Mouse (Mus musculus) adrenal gland, postnatal 4 days (tissue): ENCODE data around the gene Calr3. TPM values are rescaled to one million over a fixed set of nuclear protein-coding genes. Genes with fewer than 3 reads are reported as not detected.

Experiments used
- DNase-seq, 2 experiments: peaks; one replicate each; pipeline ENCODE4 v3.0.0; 2021 to 2022; ENCODE audit warnings: low spot score in 2 of 2, mixed read lengths in 2 of 2
- long read RNA-seq, 2 experiments: library from polyadenylated mRNA; stranded (forward); transcript quantifications; one replicate each; pipeline ENCODE4 v2.0.0; 2021
- total RNA-seq, 2 experiments: library from RNA; stranded (reverse); gene quantifications; 2 replicates each; pipeline ENCODE4 v1.2.3; 2021

Calr3 gene
- 1 to 10 TPM; 3.0 to 3.1 TPM for total RNA-seq
- long read RNA-seq, experiment 1, partial matches to known transcripts = 1 of 6 reads
- long read RNA-seq, experiment 1, other reads (novel, unspliced or antisense) = 2 of 6 reads
- long read RNA-seq, experiment 2, partial matches to known transcripts = 1 of 4 reads
- long read RNA-seq, experiment 2, other reads (novel, unspliced or antisense) = 1 of 4 reads

DNA sequence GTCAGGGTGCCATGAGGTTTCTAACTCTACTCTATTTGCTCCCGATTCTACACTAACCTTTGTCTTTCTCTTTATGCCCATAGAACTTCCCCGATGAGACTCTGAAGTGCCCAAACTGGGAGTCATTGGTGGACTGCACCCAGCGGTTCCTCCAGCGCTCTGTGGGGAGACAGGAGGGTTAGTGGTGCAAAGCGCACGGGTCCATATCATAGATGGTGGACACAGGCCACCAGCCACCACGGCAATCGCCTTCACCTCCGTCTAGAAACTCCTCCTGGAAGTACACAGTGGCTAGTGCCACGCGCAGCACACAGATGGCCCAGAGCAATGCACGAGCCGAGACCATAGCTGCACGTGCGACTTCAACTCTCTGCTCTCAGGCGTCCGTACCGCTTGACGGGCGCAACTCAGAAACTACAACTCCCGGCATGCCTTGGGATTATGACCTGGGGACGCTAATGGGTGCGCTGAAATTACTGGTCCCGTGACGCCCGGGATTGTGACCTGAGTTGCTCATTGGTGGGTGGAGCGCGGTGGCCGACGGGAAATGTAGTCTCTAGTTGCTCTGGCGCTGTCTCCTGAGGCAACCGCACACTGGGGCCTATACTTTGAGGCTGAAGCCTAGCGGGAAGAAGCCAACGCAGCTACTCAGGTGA is at the start of gene Calr3, which contains the start of gene 1700030K09Rik:
Calr3 (minus strand) TSS at position 533 of the 656 bp plus-strand sequence.
1700030K09Rik (plus strand) TSS at position 543 of the 656 bp plus-strand sequence.
- DNase-seq = peak; percentile 87 to 93

DNA sequence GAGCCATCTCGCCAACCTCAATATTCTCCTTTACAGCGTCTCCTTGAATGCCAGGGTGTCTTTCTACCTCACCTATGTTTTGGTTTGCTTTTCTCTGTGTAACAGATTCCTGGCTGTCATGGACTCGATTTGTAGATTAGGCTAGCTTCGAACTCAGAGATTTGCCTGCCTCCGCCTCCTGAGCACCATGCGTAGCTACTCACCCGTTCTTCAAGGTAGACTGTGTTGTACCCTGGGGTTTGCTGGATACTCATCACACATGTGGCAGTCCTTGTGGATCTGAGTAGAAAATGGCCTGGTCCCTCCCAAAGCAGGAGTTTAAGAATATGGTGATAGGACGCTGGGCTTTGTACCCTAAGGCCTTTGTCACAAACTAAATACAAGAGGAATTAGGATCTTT is 49.7 kb upstream of the Calr3 start:
- no peak for DNase-seq

DNA sequence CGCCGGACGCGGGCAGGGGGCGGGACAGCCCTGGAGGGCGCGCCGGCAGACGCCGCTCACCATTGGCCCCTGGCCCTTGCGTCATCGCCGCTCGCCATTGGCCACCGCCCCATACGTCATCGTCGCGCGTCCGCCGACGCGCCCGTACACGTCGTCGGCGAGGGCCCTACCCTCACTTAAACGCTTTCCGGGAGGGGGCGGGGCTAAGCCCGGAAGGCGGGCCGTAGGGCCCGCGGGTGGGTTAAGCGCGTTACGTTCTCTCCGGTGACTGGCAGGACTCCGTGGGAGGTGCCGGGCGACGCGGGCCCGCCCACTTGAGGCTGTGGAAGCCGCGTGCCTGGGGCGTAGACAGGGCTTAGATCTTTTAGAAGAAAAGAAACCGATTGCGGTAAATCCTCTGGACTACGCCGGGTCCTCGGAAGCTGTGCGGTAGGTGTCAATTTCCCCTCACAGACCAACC is 49.0 kb upstream of the Calr3 start:
- peak; percentile 97 to 99 for DNase-seq

DNA sequence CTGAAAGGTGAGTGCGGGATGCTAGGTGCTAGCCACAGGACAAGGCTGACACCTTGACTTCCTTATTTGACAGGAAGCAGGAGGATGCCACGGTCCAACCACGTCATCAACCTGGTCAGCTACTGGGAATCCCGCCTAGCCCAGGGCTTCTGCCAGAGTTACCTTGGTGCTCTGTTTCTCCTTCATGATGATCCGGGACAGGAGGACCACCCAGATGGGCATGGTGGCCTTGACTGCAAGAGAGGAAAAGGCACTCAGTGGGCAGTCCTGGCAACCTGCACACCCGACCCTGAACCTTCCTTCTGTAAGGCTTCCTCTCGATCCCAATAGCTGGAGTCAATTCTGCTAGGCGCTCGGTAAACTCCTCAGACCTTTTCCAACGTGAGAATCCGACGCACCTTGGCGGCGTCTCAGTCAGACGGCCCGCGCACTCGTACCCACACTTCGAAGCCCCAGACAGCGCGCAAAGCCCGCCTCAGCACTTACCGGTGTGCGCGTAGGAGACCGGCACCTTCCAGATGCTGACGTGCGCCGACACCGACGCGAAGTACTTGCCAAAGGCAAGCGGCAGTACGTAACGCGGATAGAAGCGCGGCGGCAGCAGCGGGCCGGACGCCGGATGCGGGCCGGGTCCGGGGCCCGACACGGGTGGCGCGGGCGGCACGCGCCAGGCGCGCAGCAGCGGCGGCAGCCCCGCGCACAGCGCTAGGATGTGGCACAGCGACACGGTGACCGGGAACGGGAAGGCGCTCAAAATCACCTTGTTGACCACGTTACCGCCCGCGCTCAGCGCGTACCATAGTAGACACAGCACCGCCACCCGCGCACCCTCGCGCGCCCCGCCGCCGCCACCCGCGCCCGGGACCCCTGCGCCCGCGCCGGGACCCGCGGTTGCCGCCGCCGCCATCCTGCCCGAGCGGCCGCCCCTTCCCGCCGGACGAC is 48.3 kb upstream of the Calr3 start, which contains the start of gene Slc35e1:
Slc35e1 (minus strand) TSS at position 935 of the 942 bp plus-strand sequence.
- peak in 1 of 2 experiments; percentile 22 for DNase-seq

DNA sequence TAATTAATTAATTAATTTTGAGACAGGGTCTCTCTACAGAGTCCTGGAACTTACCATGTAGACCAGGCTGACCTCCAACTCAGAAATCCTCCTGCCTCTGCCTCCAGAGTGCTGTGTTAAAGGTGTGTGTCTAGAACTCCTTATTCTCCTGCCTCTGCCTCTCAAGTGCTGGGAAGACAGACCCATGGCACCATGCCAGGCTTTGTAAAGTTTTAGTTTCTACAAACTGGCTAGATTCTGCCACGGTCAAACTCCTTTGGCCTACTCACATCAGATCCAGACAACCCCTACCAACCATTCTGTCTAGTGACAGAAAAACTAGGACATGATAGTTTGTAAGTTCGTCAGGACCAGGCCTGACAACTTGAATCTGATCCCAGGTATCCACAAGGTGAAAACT is 47.3 kb upstream of the Calr3 start:
- DNase-seq = no peak

DNA sequence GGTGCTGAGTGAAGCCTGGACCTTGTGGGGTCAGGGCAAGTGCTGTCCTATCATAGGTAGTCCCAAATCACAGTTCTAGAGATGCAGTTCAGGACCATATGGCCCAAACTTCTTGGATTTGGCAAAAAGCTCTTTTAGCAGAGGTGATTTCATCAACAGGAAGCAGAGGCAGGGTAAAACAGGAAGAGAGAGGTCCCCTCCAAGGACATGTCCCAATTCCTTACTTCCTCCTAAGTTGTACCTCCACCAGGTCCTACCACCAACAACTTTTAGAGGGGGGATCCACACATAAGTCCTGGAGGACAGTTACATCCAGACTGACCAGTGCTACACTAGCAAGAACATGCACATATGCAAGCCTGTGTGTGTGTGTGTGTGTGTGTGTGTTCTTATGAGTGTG is 43.3 kb upstream of the Calr3 start:
- DNase-seq = no peak

DNA sequence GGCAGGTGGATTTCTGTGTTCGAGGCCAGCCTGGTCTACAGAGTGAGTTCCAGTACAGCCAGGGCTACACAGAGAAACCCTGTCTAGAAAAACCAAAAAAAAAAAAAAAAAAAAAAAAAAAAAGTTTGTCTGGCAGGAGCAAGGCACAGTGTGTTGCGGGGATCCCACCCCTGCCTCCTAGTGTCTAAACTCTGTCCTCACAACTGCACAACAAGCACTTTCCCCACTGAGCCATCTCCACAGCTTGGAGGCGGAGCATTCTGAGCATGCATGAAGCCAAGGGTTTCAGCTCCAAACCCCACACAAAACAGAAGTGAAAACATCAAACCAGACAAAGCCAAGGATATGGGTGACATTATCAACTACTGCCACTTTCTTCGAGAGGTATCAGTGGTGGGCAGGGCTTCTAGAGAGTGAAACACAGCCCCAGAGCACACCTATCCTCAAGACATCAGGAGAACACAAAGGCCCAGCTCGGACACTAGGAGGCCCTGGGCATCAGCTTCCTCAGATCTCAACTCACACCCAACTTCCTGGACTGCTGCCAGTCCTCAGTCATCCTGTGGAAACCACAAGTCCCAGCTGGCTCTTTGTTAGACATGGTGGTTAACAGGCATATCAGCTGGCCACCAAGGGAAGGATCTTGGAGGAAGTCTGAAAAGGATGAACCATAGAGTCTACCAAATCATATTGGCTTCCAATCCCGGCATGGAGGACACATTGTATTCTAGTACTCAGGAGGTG is 42.0 kb upstream of the Calr3 start:
- DNase-seq = no peak

DNA sequence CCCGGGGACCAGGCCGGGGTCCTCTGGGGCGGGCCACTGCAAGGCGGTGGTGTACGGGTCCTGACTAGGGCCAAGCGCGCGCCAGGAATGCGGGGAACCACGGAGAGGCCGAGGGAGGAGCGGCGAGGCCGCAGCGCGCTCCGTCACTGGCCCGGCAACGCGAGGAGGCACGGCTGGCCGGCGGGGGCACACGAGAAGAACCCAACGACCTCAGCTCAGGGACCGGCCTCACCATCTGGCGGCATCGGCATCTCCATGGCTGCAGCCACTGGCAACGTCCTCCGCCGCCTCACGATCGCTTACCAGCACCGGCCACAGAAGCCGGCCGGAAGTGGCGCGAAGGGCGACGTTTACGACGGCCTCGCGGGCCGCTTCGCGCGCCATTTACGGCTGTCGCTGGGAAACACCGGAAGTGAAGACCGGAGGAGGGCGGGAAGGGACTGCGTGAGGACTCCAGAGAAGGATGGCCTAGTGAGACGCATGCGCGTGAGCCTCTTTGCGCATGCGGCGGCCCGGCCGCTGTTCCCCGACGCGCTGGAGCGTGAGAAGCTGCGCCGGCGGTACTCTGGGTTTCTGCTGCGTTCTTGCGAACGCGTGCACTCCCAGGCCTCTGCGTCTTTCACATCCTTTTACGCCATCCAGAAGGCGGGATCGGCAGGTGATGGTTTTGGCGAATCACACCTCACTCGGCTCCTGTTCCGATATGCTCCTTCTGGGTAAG is 31.3 kb upstream of the Calr3 start, which contains the start of gene Cherp:
Cherp (minus strand) TSS at position 401 of the 721 bp plus-strand sequence.
- DNase-seq = peak; percentile 81 to 92

DNA sequence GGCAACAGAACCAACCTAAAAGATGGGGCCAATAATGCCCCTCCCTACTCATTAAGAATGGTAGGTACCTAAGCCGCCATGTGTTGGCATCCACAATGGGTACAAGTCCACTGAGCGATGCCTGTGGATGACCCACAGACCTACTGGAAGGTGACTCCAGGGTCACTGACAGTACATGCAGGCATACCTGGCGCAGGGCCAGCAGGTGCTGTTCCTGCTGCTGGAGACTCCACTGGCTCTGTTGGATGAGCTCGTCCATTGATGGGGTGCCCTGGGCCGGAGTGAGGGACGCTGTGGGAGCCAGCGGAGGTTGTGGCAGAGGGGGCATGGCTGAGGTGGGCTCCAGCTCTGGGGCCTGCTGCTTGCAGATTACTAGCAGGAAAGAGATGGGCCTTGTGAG is 27.0 kb upstream of the Calr3 start:
- no peak for DNase-seq

DNA sequence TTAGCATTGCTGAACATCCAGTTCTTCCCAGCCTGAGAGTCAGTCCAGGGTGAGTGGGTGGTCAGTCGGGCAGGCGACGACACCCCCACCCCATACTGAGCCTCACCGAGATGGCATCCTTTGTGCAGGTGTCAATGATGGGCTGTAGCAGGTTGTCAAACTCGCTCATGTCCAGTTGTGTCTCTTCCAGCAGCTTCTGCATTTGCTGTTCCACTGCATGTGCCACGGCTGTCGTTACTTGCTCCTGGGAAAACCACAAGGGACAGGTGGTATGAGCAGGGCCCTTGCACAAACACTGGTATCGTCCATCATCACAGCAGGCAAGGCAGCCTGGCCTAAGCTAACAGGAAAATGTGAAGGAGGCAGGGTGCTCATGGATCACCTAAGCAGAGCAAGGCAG is 26.3 kb upstream of the Calr3 start:
- DNase-seq = no peak

DNA sequence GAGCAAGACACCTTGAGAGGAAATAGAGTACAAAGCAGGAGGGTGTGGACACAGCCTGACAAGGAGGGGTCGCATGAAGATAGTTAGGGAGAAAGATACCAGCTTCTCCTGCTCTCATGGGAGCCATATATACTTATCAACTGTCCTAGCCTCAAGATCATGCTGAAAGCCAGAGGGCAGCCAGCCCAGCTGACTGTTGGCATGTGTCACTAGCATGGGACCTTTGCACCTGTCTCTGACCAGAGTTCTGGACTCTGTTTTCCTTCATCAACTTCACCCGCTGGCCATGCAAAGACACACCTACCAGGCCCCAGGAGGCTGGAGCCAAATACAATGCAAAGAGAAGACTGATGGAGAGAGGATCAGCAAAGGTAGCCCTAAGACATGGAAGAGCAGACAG is 25.6 kb upstream of the Calr3 start:
- no peak for DNase-seq

DNA sequence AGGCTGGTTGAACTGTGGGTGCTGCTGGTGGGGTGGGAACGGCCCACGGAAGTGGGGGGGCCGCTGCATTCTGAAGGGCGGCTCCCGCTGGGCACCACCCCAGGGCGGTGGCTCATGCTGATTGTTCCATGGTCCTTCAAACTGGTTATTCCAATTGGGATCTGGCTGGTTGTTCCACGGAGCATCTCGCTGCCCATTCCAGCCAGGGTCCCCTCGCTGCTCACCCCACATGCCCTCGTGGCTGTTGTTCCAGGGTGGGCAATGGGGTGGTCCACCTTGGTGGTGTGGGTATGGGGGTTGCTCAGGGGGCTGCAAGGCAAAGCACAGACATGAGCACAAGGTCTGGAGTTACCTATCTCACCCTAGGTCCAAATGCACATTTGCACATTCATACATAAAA is 20.5 kb upstream of the Calr3 start:
- DNase-seq = no peak

DNA sequence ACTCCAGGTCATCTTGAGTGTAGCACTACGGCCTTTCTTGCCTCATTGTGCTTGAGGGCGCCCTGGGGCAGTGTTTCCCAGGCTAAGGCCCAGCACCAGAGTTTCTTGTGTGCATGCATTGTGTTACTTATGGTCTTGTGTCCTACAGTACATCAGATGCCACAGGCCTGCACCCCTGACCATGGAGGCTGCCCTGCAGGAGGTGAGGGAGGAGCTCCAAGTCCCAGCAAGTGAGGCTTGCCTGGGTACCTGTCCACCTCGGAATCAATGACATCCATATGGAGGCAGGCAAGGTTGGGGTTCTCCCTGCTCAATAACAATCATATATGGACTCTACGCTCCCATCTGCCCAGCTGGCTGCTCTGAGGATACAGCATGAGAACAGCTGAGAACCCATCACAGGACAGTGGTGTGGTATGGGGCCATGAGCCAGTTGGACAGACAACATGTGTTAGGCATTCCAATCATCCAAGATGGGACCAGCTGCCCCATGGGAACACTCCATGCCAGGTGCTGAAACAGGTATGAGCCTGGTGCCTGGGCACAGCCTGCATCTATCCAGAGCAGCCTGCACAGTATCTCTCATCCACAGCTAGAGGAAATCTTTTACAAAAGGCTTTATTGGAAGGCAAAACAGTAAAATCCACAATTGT is 16.3 kb upstream of the Calr3 start:
- no peak for DNase-seq

DNA sequence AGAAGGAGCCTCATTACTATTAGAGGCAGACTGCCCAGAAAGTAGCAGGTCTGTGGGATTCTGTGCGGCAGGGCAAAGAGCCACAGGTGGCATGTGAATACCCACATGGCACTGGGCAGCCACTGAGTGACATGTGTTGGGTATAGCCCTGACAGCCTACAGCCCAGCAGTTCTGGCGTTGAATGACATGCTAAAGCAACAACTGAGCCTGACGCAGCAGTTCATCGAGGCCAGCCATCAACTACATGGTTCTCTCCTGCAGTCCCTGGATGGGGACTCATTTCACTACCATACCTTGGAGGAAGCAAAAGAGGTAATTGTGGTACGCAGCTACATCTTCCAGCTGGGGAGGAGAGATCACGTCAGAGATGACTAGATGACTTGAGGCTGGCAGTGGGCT is 14.8 kb upstream of the Calr3 start:
- DNase-seq = no peak

DNA sequence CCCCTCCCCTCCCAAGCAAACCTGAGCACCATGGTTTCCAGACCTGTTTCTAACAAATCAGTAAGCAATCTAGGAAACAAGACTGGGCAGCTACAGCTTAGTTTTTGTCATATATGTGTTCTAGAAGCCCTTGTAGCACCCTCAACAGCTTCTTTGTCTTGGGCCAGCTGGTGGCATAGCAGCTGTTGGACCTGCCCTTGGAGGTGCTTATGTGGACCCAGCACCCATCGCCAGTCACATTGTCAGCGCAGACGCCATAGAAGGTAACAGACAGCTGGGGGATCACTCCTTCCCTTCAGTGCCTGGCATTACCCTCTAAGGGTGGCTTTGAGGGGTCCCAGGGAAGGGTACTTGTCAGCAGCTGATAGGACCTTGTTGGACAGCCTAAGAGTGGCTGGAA is 14.1 kb upstream of the Calr3 start:
- DNase-seq = no peak

DNA sequence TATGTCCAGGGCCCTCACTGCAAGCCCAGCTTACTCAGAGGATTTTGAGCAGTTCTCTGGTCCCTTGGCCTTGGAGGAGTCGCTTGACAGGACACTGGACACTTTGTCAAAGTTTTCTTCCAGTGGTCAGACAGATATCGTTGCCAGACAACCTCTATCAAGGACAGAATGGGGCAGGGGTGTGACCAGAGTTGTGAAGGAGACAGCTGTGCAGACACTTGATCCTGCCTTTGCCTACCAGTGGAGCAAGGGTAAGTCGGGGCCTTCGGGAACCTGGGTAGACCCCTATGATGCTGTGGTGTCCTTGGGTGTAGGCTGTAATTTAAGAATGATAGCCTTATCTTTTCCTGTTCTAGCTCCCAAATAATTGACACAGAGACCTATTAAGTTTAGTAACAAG is 11.6 kb upstream of the Calr3 start:
- DNase-seq = no peak

DNA sequence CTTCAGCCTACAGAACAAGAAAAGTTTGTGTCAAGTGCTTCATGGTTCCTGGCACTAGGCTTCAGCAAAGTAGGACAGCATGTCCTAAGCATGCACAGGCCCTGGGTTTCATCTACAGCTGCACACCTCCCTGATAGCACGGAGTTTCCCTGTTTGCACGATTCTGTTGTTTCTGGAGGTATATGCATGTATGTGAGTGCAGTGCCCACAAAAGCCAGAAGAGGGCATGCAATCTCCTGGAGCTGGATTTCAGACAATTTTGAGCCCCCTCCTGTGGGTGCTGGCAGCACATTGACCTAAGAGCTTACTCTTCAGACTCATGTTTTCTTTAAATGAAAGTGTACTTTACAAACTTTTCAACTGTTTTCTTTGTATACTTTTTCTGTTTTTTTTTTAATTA is 10.2 kb upstream of the Calr3 start:
- DNase-seq = no peak

DNA sequence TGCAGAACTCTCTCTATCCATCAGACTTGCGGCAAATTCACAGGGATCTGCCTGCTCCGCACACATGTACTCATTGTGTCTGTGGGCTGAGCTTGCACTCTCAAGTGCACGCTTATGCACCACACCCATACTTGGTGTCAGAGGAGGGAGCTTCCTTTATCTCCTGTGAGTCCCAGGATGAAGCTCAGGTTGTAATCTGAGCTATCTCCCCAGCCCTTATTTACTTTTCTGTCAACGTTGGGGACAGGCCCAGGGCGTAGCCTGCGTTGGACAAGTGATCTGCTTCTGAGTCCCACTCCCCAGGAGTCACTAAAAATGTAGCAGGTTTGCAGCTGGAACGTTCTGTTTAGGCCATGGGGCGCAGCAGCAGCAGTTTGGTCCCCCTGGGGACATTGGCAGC is 7.8 kb upstream of the Calr3 start:
- DNase-seq = no peak

DNA sequence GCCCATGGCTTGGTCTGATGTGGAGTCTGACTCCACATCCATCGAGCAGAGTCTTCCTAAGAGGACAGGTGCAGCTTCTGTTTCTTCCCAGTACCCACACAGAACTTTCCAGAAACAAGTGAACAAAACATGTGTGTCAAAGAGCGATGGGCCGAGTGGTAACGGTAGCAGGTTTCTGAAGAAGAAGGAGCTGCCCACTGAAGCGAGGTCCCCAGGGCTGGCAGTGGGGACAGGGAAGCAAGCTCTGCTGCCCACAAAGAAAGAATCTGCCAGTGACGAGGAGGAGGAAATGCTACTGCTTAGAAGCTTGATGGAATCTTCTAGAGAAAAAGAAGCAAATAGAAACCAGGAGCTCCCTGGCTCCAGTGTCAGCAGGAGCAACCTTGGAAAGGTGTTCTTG is 1.4 kb upstream of the Calr3 start:
- DNase-seq = no peak

DNA sequence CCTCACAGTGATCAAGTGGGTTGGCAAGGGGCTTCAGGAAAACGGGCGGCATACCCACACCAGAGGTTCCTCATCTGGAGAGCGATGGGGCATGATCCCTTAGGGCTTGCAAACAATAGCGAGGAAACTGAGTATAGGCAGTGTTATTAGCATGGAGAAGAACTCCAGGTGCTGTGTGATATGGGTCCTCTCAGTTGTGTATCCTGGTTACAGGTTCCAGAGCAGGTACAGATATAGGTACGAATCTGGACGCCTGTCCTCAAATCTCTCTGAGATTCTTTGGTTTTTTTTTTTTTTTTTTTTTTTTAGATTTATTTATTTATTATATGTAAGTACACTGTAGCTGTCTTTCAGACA is 302 bp upstream of the Calr3 start:
- no peak for DNase-seq
